Mouse (Mus musculus) ovary, adult 18-20 months (tissue): Measurements from ENCODE around the gene Prkab1.

Experiments
- DNase-seq: peaks from one replicate; pipeline ENCODE4 v3.0.0; 2022; ENCODE audit warnings: low spot score, mixed read lengths

The Prkab1 gene

DNA sequence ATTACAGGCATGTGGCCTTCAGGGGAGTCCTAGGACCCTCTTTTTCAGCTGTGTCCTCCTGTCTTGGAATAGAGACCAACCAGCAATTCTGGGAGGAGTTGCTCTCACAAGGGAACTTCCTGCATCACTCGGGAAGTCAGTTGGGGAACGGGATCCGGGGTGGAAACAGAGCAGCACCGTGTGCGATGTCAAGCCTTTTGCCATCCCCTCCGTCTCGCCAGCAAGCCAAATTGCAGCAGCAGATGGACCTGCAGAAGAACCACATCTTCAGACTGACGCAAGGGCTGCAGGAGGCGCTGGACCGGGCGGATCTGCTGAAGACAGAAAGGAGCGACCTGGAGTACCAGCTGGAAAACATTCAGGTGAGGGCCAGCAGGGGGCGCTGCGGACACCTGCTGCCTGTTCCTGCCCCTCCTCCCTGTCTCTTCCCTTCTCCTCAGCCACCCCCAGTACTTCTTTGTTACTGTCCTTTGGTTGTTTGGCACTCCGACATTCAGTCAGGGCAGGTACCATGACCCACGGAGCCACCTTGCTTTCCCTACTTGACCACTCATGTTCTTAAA is 45.1 kb downstream of the Prkab1 start:
- no peak for DNase-seq

DNA sequence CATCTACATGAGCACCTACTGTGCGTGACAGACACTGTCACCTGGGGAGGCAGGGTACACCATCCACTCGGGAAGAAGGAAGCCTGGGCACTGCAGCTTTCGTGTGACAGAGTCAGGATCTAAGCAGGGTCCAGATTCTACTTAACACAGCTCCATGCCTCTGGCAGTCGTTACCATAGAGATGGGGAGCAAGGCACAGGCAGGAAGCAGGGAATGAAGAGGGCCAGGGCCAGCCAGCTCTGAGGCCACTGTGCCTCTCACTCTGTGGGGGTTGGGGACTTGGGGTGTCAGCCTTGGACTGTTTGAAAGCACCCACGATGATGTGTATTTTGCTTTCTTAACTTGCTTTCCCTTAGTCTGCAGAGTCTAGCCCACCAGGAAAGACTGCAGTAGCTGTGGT is 46.1 kb downstream of the Prkab1 start:
- no peak for DNase-seq

DNA sequence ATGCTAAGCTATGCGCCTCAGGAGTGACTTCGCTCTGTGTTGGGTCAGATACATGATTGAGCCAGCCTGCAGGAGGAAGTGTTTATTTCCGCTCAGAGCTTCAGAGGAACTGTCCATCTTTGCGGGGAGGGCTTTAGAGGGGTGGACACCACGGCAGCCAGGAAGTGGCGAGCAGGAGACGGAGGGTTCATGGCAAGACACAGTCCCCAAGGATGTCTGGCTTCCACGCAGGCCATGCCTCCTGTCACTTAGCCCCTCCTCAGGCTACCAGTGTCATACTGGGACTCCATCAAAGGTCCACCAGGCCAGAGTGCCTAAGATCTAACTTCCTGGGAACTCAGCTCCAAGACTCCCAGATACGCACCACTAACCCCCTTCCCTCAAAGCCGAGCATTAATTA is 46.6 kb downstream of the Prkab1 start:
- DNase-seq, result no peak

DNA sequence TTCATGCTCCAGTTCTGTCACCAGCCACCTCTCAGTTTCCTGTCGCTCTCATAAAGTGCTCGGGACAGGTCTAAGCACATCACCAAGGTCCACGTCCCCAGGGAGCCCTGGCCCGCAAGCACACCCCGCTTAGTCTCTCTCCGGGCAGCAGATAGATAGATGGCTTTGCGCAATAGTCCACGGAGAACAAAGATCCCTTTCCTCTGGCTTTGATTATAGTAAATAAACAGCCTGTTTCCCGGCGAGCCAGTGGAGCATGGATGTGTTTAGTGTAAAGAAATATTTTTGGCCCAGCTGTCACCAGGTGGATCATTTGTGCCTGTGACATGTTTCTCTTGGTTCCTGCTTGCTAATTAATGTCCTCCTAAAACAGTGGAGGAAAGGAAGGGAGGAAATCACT is 47.0 kb downstream of the Prkab1 start:
- DNase-seq, result no peak

DNA sequence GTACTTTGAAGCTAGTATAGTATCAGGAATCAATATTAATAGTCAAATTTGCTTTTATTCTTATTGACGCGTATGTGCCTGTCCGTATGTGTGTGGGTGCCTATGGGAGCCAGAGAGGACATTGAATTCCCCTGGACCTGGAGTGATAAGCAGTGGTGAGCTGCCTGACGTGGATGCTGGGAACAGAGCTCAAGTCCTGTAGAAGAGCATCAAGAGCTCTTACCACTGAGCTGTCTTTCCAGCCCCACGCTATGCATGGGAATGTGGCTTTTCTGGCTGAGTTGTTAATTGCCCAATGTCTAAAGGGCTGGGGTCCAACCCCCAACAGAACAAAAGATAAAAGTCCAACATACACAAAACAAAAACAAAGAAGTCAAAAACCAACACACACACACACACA is 47.9 kb downstream of the Prkab1 start:
- no peak for DNase-seq

DNA sequence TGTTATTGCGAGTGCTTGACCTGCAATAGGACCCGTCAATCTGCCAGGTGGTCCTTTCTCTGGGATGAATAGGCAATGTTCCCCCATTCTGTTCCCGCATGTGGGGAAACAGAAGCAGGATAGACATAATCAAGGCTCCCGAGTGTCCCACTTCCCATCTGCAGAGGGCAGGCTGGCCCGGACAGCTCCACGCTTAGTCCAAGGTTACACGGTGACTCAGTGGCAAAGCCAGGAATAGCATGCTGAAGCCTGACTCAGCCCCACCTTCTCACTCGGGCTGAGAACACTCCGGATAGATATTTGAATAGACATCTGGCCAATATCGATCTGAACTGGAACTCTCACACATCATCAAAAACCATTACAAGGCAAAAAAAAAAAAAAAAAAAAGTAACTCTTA is 48.6 kb downstream of the Prkab1 start:
- DNase-seq, result no peak

DNA sequence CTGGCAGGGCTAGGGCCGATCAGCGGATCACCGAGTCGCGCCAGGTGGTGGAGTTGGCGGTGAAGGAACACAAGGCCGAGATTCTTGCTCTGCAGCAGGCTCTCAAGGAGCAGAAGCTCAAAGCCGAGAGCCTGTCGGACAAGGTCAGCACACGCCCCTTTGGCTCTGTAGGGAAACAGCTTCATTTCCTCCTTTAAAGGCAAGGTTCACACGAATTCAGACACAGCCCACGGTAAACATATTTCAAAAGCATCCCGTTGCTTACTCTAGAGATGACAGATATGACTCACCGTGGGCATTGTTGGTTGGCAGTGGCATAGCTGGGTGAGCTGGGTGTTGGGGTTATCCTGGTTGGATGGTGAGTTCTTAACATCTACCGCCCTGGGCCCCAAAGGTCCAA is 53.1 kb downstream of the Prkab1 start:
- DNase-seq, result no peak
